Mouse (Mus musculus): Measurements from ENCODE around the gene BC029722. TPM values are rescaled to one million over a fixed set of nuclear protein-coding genes. Genes with fewer than 3 reads are reported as not detected.
A peak's percentile ranks its signal among the peaks of the same experiment; 100 is the strongest.

The BC029722 gene
- 31.9 and 43.7 TPM in 2 replicates for polyA plus RNA-seq (2012; rRNA removed)

GRCm38 (mm10) chr2:155819392-155819448 lies at the start of gene BC029722:
Gene BC029722 (minus strand): TSS chr2:155819426.
- H3K36me3 ChIP-seq (ENCODE audit: control insufficient read depth, insufficient read depth, low read length), result peaks cover 19% of the 10 kb centered on the region
- no peak for TF ChIP-seq CTCF (IDR thresholded peaks at IDR 0.05; ENCODE audit: extremely low read depth, insufficient read depth, insufficient read length, insufficient replicate concordance)
- no peak for TF ChIP-seq POLR2A (IDR thresholded peaks at IDR 0.05; ENCODE audit: low read depth, low read length)
- H3K4me1 ChIP-seq (ENCODE audit: control insufficient read depth, insufficient read depth, insufficient read length), result peaks cover 11% of the 10 kb centered on the region; the same call in 1 of the 2 replicates

GRCm38 (mm10) chr2:155868320-155868719 lies 49.1 kb upstream of the BC029722 start:
- H3K4me1 ChIP-seq (ENCODE audit: control insufficient read depth, insufficient read depth, insufficient read length), result no peaks in the 10 kb centered on the region
- no peak overlapping the region for H3K4me3 ChIP-seq (ENCODE audit: extremely low read depth, insufficient read depth, insufficient read length)
- H3K27ac ChIP-seq (ENCODE audit: insufficient read depth, low read length), result no peak overlapping the region
- WGBS, result 76% methylated on average over 8 of the region's 8 CpGs
- DNase-seq (ENCODE audit: low read depth in 1 of 2, low spot score in 2 of 2), result no peak
- TF ChIP-seq CTCF (IDR thresholded peaks at IDR 0.05; ENCODE audit: extremely low read depth, insufficient read depth, insufficient read length, insufficient replicate concordance) (no peak), POLR2A (IDR thresholded peaks at IDR 0.05; ENCODE audit: low read depth, low read length) (no peak)
- peaks cover 3% of the 10 kb centered on the region; the same call in 1 of the 2 replicates for H3K36me3 ChIP-seq (ENCODE audit: control insufficient read depth, insufficient read depth, low read length)
- no peaks in the 10 kb centered on the region for H3K27me3 ChIP-seq (ENCODE audit: control insufficient read depth, insufficient read depth, low read length)

More at GRCm38 (mm10) chr2:155819392-155819448, at the start of gene BC029722:
- H3K27me3 ChIP-seq (ENCODE audit: control insufficient read depth, insufficient read depth, low read length), result no peaks in the 10 kb centered on the region
- H3K27ac ChIP-seq (ENCODE audit: insufficient read depth, low read length), result peak within 1 kb of the TSS; percentile 76
- no peak for DNase-seq (ENCODE audit: low read depth in 1 of 2, low spot score in 2 of 2)
- peak within 1 kb of the TSS; percentile 76 for H3K4me3 ChIP-seq (ENCODE audit: extremely low read depth, insufficient read depth, insufficient read length)

- 93% methylated on average over 11 of the region's 11 CpGs for WGBS
- Histone ChIP-seq H3K27me3 (ENCODE audit: control insufficient read depth, insufficient read depth, low read length) (no peaks in the 10 kb centered on the region), H3K36me3 (ENCODE audit: control insufficient read depth, insufficient read depth, low read length) (no peaks in the 10 kb centered on the region), H3K4me1 (ENCODE audit: control insufficient read depth, insufficient read depth, insufficient read length) (no peaks in the 10 kb centered on the region), H3K4me3 (ENCODE audit: extremely low read depth, insufficient read depth, insufficient read length) (no peak overlapping the region), H3K27ac (ENCODE audit: insufficient read depth, low read length) (no peak overlapping the region)
- no peak for DNase-seq (ENCODE audit: low read depth in 1 of 2, low spot score in 2 of 2)
- TF ChIP-seq CTCF (IDR thresholded peaks at IDR 0.05; ENCODE audit: extremely low read depth, insufficient read depth, insufficient read length, insufficient replicate concordance) (no peak), POLR2A (IDR thresholded peaks at IDR 0.05; ENCODE audit: low read depth, low read length) (no peak)
These were observed 44.2 kb upstream of the BC029722 start for GRCm38 (mm10) chr2:155863301-155863867.

GRCm38 (mm10) chr2:155862573-155863300 lies 43.5 kb upstream of the BC029722 start:
- WGBS, result 92% methylated on average over 13 of the region's 13 CpGs
- no peaks in the 10 kb centered on the region for H3K4me1 ChIP-seq (ENCODE audit: control insufficient read depth, insufficient read depth, insufficient read length)
- DNase-seq (ENCODE audit: low read depth in 1 of 2, low spot score in 2 of 2), result no peak
- no peak for TF ChIP-seq CTCF (IDR thresholded peaks at IDR 0.05; ENCODE audit: extremely low read depth, insufficient read depth, insufficient read length, insufficient replicate concordance)
- TF ChIP-seq POLR2A (IDR thresholded peaks at IDR 0.05; ENCODE audit: low read depth, low read length), result no peak
- no peak overlapping the region for H3K27ac ChIP-seq (ENCODE audit: insufficient read depth, low read length)
- H3K4me3 ChIP-seq (ENCODE audit: extremely low read depth, insufficient read depth, insufficient read length), result no peak overlapping the region
- no peaks in the 10 kb centered on the region for H3K27me3 ChIP-seq (ENCODE audit: control insufficient read depth, insufficient read depth, low read length)
- H3K36me3 ChIP-seq (ENCODE audit: control insufficient read depth, insufficient read depth, low read length), result peaks cover under 1% of the 10 kb centered on the region; the same call in 1 of the 2 replicates

GRCm38 (mm10) chr2:155861581-155861980 lies 42.4 kb upstream of the BC029722 start:
- H3K36me3 ChIP-seq (ENCODE audit: control insufficient read depth, insufficient read depth, low read length), result peaks cover 5% of the 10 kb centered on the region
- H3K4me1 ChIP-seq (ENCODE audit: control insufficient read depth, insufficient read depth, insufficient read length), result no peaks in the 10 kb centered on the region
- no peaks in the 10 kb centered on the region for H3K27me3 ChIP-seq (ENCODE audit: control insufficient read depth, insufficient read depth, low read length)
- WGBS, result 92% methylated on average over 6 of the region's 6 CpGs
- no peak overlapping the region for H3K4me3 ChIP-seq (ENCODE audit: extremely low read depth, insufficient read depth, insufficient read length)
- DNase-seq (ENCODE audit: low read depth in 1 of 2, low spot score in 2 of 2), result no peak
- H3K27ac ChIP-seq (ENCODE audit: insufficient read depth, low read length), result no peak overlapping the region
- no peak for TF ChIP-seq POLR2A (IDR thresholded peaks at IDR 0.05; ENCODE audit: low read depth, low read length)
- no peak for TF ChIP-seq CTCF (IDR thresholded peaks at IDR 0.05; ENCODE audit: extremely low read depth, insufficient read depth, insufficient read length, insufficient replicate concordance)

- Histone ChIP-seq H3K27me3 (ENCODE audit: control insufficient read depth, insufficient read depth, low read length) (no peaks in the 10 kb centered on the region), H3K4me1 (ENCODE audit: control insufficient read depth, insufficient read depth, insufficient read length) (no peaks in the 10 kb centered on the region)
- 88% methylated on average over 7 of the region's 7 CpGs for WGBS
These were observed 40.9 kb upstream of the BC029722 start for GRCm38 (mm10) chr2:155860102-155860501.

GRCm38 (mm10) chr2:155852536-155852935 lies 33.3 kb upstream of the BC029722 start:
- no peaks in the 10 kb centered on the region for H3K27me3 ChIP-seq (ENCODE audit: control insufficient read depth, insufficient read depth, low read length)
- TF ChIP-seq CTCF (IDR thresholded peaks at IDR 0.05; ENCODE audit: extremely low read depth, insufficient read depth, insufficient read length, insufficient replicate concordance), result no peak
- TF ChIP-seq POLR2A (IDR thresholded peaks at IDR 0.05; ENCODE audit: low read depth, low read length), result no peak
- DNase-seq (ENCODE audit: low read depth in 1 of 2, low spot score in 2 of 2), result no peak
- H3K4me3 ChIP-seq (ENCODE audit: extremely low read depth, insufficient read depth, insufficient read length), result no peak overlapping the region
- 95% methylated on average over 5 of the region's 5 CpGs for WGBS
- no peaks in the 10 kb centered on the region for H3K4me1 ChIP-seq (ENCODE audit: control insufficient read depth, insufficient read depth, insufficient read length)
- H3K27ac ChIP-seq (ENCODE audit: insufficient read depth, low read length), result no peak overlapping the region
- H3K36me3 ChIP-seq (ENCODE audit: control insufficient read depth, insufficient read depth, low read length), result peaks cover 20% of the 10 kb centered on the region

More at GRCm38 (mm10) chr2:155860102-155860501, 40.9 kb upstream of the BC029722 start:
- Histone ChIP-seq H3K27ac (ENCODE audit: insufficient read depth, low read length) (no peak overlapping the region), H3K4me3 (ENCODE audit: extremely low read depth, insufficient read depth, insufficient read length) (no peak overlapping the region), H3K36me3 (ENCODE audit: control insufficient read depth, insufficient read depth, low read length) (peaks cover 5% of the 10 kb centered on the region)
- TF ChIP-seq CTCF (IDR thresholded peaks at IDR 0.05; ENCODE audit: extremely low read depth, insufficient read depth, insufficient read length, insufficient replicate concordance), result no peak
- DNase-seq (ENCODE audit: low read depth in 1 of 2, low spot score in 2 of 2), result no peak
